Mouse (Mus musculus): Measurements from ENCODE around the gene Plvap.

The Plvap gene

GRCm38 (mm10) chr8:71511644-71512043, at the start of gene Plvap:
Plvap (minus strand) TSS chr8:71511752.
- DNase-seq: peak; percentile 64

GRCm38 (mm10) chr8:71560765-71561164, 49.2 kb upstream of the Plvap start:
- DNase-seq: no peak

- no peak for DNase-seq
Observed at GRCm38 (mm10) chr8:71560071-71560470, 48.5 kb upstream of the Plvap start.

- DNase-seq: peak; percentile 89
Observed at GRCm38 (mm10) chr8:71558958-71559690, 47.6 kb upstream of the Plvap start.

GRCm38 (mm10) chr8:71558071-71558957, 46.8 kb upstream of the Plvap start, which contains the start of gene Tmem221:
Tmem221 (minus strand) TSS chr8:71558871.
- DNase-seq: no peak

- no peak for DNase-seq
Observed at GRCm38 (mm10) chr8:71554644-71555043, 43.1 kb upstream of the Plvap start.

- no peak for DNase-seq
Observed at GRCm38 (mm10) chr8:71554001-71554400, 42.4 kb upstream of the Plvap start.

- DNase-seq: no peak
Observed at GRCm38 (mm10) chr8:71552770-71553169, 41.2 kb upstream of the Plvap start.

GRCm38 (mm10) chr8:71550754-71551153, 39.2 kb upstream of the Plvap start:
- no peak for DNase-seq

- no peak for DNase-seq
Observed at GRCm38 (mm10) chr8:71547590-71547989, 36.0 kb upstream of the Plvap start.

- DNase-seq: no peak
Observed at GRCm38 (mm10) chr8:71545053-71545452, 33.5 kb upstream of the Plvap start.

- DNase-seq: no peak
Observed at GRCm38 (mm10) chr8:71543755-71544154, 32.2 kb upstream of the Plvap start.

GRCm38 (mm10) chr8:71542632-71543343, 31.2 kb upstream of the Plvap start, which contains the start of gene Mvb12a:
Mvb12a (plus strand) TSS chr8:71542922.
- peak; percentile 97 for DNase-seq

GRCm38 (mm10) chr8:71537028-71537867, 25.7 kb upstream of the Plvap start, which contains the start of gene Bst2:
Bst2 (minus strand) TSS chr8:71537456.
- peak; percentile 93 for DNase-seq

- DNase-seq: no peak
Observed at GRCm38 (mm10) chr8:71535663-71536062, 24.1 kb upstream of the Plvap start.

- DNase-seq: peak; percentile 28
Observed at GRCm38 (mm10) chr8:71534263-71534810, 22.8 kb upstream of the Plvap start.

GRCm38 (mm10) chr8:71530735-71531467, 19.3 kb upstream of the Plvap start:
- peak; percentile 67 for DNase-seq

- DNase-seq: peak; percentile 73
Observed at GRCm38 (mm10) chr8:71528362-71529073, 17.0 kb upstream of the Plvap start.

GRCm38 (mm10) chr8:71527162-71527870, 15.8 kb upstream of the Plvap start:
- DNase-seq: no peak

- peak; percentile 37 for DNase-seq
Observed at GRCm38 (mm10) chr8:71526272-71526671, 14.7 kb upstream of the Plvap start.

Data from kidney, postnatal 10 days (tissue).